Comparison of ENCODE assay signal across 8 mouse cellular contexts in the genomic region with DNA sequence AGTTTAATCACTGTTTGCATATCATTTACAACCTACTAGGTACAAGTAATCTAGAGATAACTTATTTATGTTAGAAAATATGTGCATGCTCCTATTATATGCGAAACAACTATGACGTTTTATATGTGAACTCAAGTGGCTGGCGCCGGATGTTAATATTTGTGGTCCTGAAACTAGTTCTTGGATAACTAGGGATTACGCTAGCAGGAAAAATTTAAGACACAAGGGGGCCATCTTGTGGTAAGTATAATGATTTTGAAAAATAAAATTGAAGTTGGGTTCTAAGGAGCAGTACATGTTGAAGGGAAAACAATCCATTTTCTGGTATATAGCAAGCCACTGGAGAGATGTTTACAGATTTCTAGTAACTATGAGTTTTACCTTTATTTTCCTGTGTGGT. TPM values are rescaled to one million over a fixed set of nuclear protein-coding genes. Genes with fewer than 3 reads are reported as not detected.
DNase-seq lines count a peak whose midpoint lies in the region; ATAC-seq and TF ChIP-seq lines count a peak whose summit lies in the region.

No protein-coding gene starts in this region.

- no peak overlapping the region; the same call in 1 of the 2 replicates for H3K9ac ChIP-seq in heart, embryonic 11.5 days (ENCODE audit: low read depth, low read length)
- H3K9ac ChIP-seq in embryonic facial prominence, embryonic 15.5 days, result no peak overlapping the region
- H3K9ac ChIP-seq in liver, embryonic 14.5 days (replicated peaks), result no peak overlapping the region

- no peaks in the 10 kb centered on the region for H3K9me3 ChIP-seq in heart, embryonic 11.5 days (replicated peaks; ENCODE audit: control insufficient read depth, low read length)
- H3K9me3 ChIP-seq in embryonic facial prominence, embryonic 15.5 days (replicated peaks), result no peaks in the 10 kb centered on the region
- H3K9me3 ChIP-seq in liver, embryonic 14.5 days (ENCODE audit: control insufficient read depth, low read length), result no peaks in the 10 kb centered on the region

- peak overlapping the region; percentile 16; the same call in 1 of the 2 replicates for H3K4me3 ChIP-seq in heart, embryonic 11.5 days (ENCODE audit: low read depth, low read length)
- peak overlapping the region; percentile 80 for H3K4me3 ChIP-seq in embryonic facial prominence, embryonic 15.5 days (replicated peaks)
- H3K4me3 ChIP-seq in liver, embryonic 14.5 days (ENCODE audit: insufficient read depth in 1 of 2, low read depth in 2 of 2, low read length in 2 of 2), result peak overlapping the region; percentile 64 to 80
- H3K4me3 ChIP-seq in thymus, adult 2 months (ENCODE audit: control insufficient read depth, insufficient read depth, low read length), result no peak overlapping the region

- TF ChIP-seq EP300 in liver, embryonic 14.5 days (IDR thresholded peaks at IDR 0.05; ENCODE audit: low read depth), result no peak

- WGBS in heart, embryonic 11.5 days (ENCODE audit: insufficient replicate concordance), result 66% methylated on average over 5 of the region's 5 CpGs
- 36% methylated on average over 5 of the region's 5 CpGs for WGBS in embryonic facial prominence, embryonic 15.5 days
- 61% methylated on average over 5 of the region's 5 CpGs for WGBS in liver, embryonic 14.5 days (ENCODE audit: insufficient replicate concordance)
- 74% methylated on average over 5 of the region's 5 CpGs for WGBS in thymus, adult 2 months

- H3K27me3 ChIP-seq in heart, embryonic 11.5 days (ENCODE audit: control insufficient read depth, insufficient read depth, low read length), result no peaks in the 10 kb centered on the region
- no peaks in the 10 kb centered on the region for H3K27me3 ChIP-seq in embryonic facial prominence, embryonic 15.5 days
- H3K27me3 ChIP-seq in liver, embryonic 14.5 days (ENCODE audit: control insufficient read depth, insufficient read depth, low read length), result no peaks in the 10 kb centered on the region
- H3K27me3 ChIP-seq in thymus, adult 2 months (ENCODE audit: control insufficient read depth, insufficient read depth, low read length), result no peaks in the 10 kb centered on the region

- no peak overlapping the region for H3K27ac ChIP-seq in heart, embryonic 11.5 days (ENCODE audit: low read depth, low read length)
- H3K27ac ChIP-seq in embryonic facial prominence, embryonic 15.5 days (replicated peaks), result no peak overlapping the region
- no peak overlapping the region for H3K27ac ChIP-seq in liver, embryonic 14.5 days
- no peak overlapping the region for H3K27ac ChIP-seq in thymus, adult 2 months (ENCODE audit: control insufficient read depth, insufficient read depth, low read length)

- peak overlapping the region; percentile 76 for H3K4me2 ChIP-seq in heart, embryonic 11.5 days
- H3K4me2 ChIP-seq in embryonic facial prominence, embryonic 15.5 days (replicated peaks), result peak overlapping the region; percentile 74; the same call in 1 of the 2 replicates
- peak overlapping the region; percentile 62 for H3K4me2 ChIP-seq in liver, embryonic 14.5 days (ENCODE audit: low read depth)

- DNase-seq in heart, postnatal 4 days, result no peak
- DNase-seq in A20 (ENCODE audit: low read depth, low spot score), result peak; percentile 31
- peak in 1 of 3 experiments; percentile 7 for DNase-seq in liver, embryonic 14.5 days (ENCODE audit: low read depth in 3 of 3, low spot score in 3 of 3)
- DNase-seq in thymus, adult 2 months, result no peak
- no peak for DNase-seq in frontal cortex, postnatal 36 days (ENCODE audit: low spot score in 2 of 2)
- DNase-seq in yolk sac, embryonic 10.5 days (ENCODE audit: low spot score), result no peak

- no peak for TF ChIP-seq POLR2A in thymus, adult 2 months (IDR thresholded peaks at IDR 0.05; ENCODE audit: control insufficient read depth, extremely low read depth, insufficient read depth, low read length, poor library complexity)

- peaks cover 6% of the 10 kb centered on the region; the same call in 1 of the 2 replicates for H3K36me3 ChIP-seq in heart, embryonic 11.5 days (ENCODE audit: control insufficient read depth, insufficient read depth, low read length)
- H3K36me3 ChIP-seq in embryonic facial prominence, embryonic 15.5 days, result peaks cover 17% of the 10 kb centered on the region
- peaks cover 19% of the 10 kb centered on the region for H3K36me3 ChIP-seq in liver, embryonic 14.5 days (replicated peaks; ENCODE audit: control insufficient read depth, insufficient read depth, low read depth)
- no peaks in the 10 kb centered on the region for H3K36me3 ChIP-seq in thymus, adult 2 months (ENCODE audit: control insufficient read depth, insufficient read depth, low read length)

- ATAC-seq in heart, embryonic 11.5 days (replicated peaks; ENCODE audit: insufficient number of reproducible peaks, low FRiP score, low TSS enrichment), result no peak
- ATAC-seq in embryonic facial prominence, embryonic 15.5 days (ENCODE audit: insufficient number of reproducible peaks, low FRiP score, low TSS enrichment, low read depth), result no peak
- no peak for ATAC-seq in liver, embryonic 14.5 days (ENCODE audit: insufficient read depth)

- H3K4me1 ChIP-seq in heart, embryonic 11.5 days (ENCODE audit: control insufficient read depth, insufficient read depth, low read length), result no peaks in the 10 kb centered on the region
- H3K4me1 ChIP-seq in embryonic facial prominence, embryonic 15.5 days, result peaks cover 13% of the 10 kb centered on the region
- peaks cover 0 to 4% of the 10 kb centered on the region in 2 experiments; a peak in 2 of 4 replicates for H3K4me1 ChIP-seq in liver, embryonic 14.5 days (replicated peaks; ENCODE audit: control insufficient read depth in 2 of 2, insufficient read depth in 2 of 2, low read length in 1 of 2)
- H3K4me1 ChIP-seq in thymus, adult 2 months (replicated peaks; ENCODE audit: control insufficient read depth, insufficient read depth, low read length), result peaks cover 2% of the 10 kb centered on the region

- TF ChIP-seq CTCF in liver, embryonic 14.5 days (IDR thresholded peaks at IDR 0.05; ENCODE audit: low read depth), result no peak
- TF ChIP-seq CTCF in thymus, adult 2 months (IDR thresholded peaks at IDR 0.05; ENCODE audit: borderline replicate concordance, control insufficient read depth, extremely low read depth, insufficient read depth, low read length, poor library complexity), result no peak

RNA-seq across cellular contexts. Expression of gene Zgrf1, which starts 1.4 kb away (rescaled TPM):
- polyA plus RNA-seq in heart, embryonic 11.5 days (2014; fragmentation: Nextera tagmentation; extraction: Ambion mirVana), result 7.6 and 10.7 TPM in 2 replicates
- 1 to 10 TPM; 8.6 to 9.1 TPM for total RNA-seq in heart, postnatal 4 days (2021)
- polyA plus RNA-seq in embryonic facial prominence, embryonic 15.5 days (2015; fragmentation: Nextera tagmentation; extraction: Ambion mirVana), result 5.5 and 8.2 TPM in 2 replicates
- polyA plus RNA-seq in liver, embryonic 14.5 days (2012; rRNA removed), result 3.2 and 4.7 TPM in 2 replicates
- polyA plus RNA-seq in liver, embryonic 14.5 days (2014; fragmentation: Nextera tagmentation; extraction: Ambion mirVana), result 4.0 and 4.1 TPM in 2 replicates
- 2.6 and 4.2 TPM in 2 replicates for polyA plus RNA-seq in thymus, adult 2 months (2012; rRNA removed)

RNA-seq across cellular contexts. Expression of gene Larp7, which starts 1.6 kb away (rescaled TPM):
- polyA plus RNA-seq in heart, embryonic 11.5 days (2014; fragmentation: Nextera tagmentation; extraction: Ambion mirVana), result 62.3 and 64.4 TPM in 2 replicates
- 10 to 100 TPM; 45.7 to 47.6 TPM for total RNA-seq in heart, postnatal 4 days (2021)
- 49.9 TPM in 2 replicates for polyA plus RNA-seq in embryonic facial prominence, embryonic 15.5 days (2015; fragmentation: Nextera tagmentation; extraction: Ambion mirVana)
- polyA plus RNA-seq in liver, embryonic 14.5 days (2012; rRNA removed), result 7.7 and 22.4 TPM in 2 replicates
- 29.9 and 33.3 TPM in 2 replicates for polyA plus RNA-seq in liver, embryonic 14.5 days (2014; fragmentation: Nextera tagmentation; extraction: Ambion mirVana)
- 2.8 and 3.5 TPM in 2 replicates for polyA plus RNA-seq in thymus, adult 2 months (2012; rRNA removed)

RNA-seq across cellular contexts. Expression of gene Ank2, which starts 55.6 kb away (rescaled TPM):
- polyA plus RNA-seq in heart, embryonic 11.5 days (2014; fragmentation: Nextera tagmentation; extraction: Ambion mirVana), result 30.8 and 31.8 TPM in 2 replicates
- 100 to 1,000 TPM; 223 to 230 TPM for total RNA-seq in heart, postnatal 4 days (2021)
- 32.4 and 37.0 TPM in 2 replicates for polyA plus RNA-seq in embryonic facial prominence, embryonic 15.5 days (2015; fragmentation: Nextera tagmentation; extraction: Ambion mirVana)
- 4.4 and 5.2 TPM in 2 replicates for polyA plus RNA-seq in liver, embryonic 14.5 days (2012; rRNA removed)
- polyA plus RNA-seq in liver, embryonic 14.5 days (2014; fragmentation: Nextera tagmentation; extraction: Ambion mirVana), result 4.8 and 5.5 TPM in 2 replicates
- polyA plus RNA-seq in thymus, adult 2 months (2012; rRNA removed), result 2.4 and 4.6 TPM in 2 replicates
